Mouse (Mus musculus) embryonic facial prominence, embryonic 15.5 days (tissue): ENCODE results near the gene Ccz1. TPM values are rescaled to one million over a fixed set of nuclear protein-coding genes. Genes with fewer than 3 reads are reported as not detected.
A peak's percentile ranks its signal among the peaks of the same experiment; 100 is the strongest.
"Not testable (repeated sequence)": the region's sequence is repeated elsewhere in the genome, so short reads cannot be mapped to it uniquely, and the experiment has no call there.

Experiments used
- ATAC-seq: fragments of 200-750 bp; cut with Nextera tagmentation; 2 replicates; pipeline ENCODE4 v1.8.0; 2017; ENCODE audit warnings: low read depth, moderate TSS enrichment; ENCODE audit not compliant: insufficient number of reproducible peaks, low FRiP score, low TSS enrichment
- H3K27ac ChIP-seq: fragments of 300-500 bp; sonication (generic); replicated peaks from 2 replicates; pipeline ENCODE4 v1.5.1; 2015; ENCODE audit warnings: mild to moderate bottlenecking, inconsistent platforms
- H3K27me3 ChIP-seq: fragments of 300-500 bp; sonication (generic); 2 replicates; pipeline ENCODE4 v1.6.1; 2015; ENCODE audit warnings: inconsistent platforms
- H3K36me3 ChIP-seq: fragments of 300-500 bp; sonication (generic); 2 replicates; pipeline ENCODE4 v1.6.1; 2015; ENCODE audit warnings: mild to moderate bottlenecking, inconsistent platforms
- H3K4me1 ChIP-seq: fragments of 300-500 bp; sonication (generic); 2 replicates; pipeline ENCODE4 v1.6.1; 2015; ENCODE audit warnings: inconsistent platforms
- H3K4me2 ChIP-seq: fragments of 300-500 bp; sonication (generic); replicated peaks from 2 replicates; pipeline ENCODE4 v1.6.1; 2015; ENCODE audit warnings: mild to moderate bottlenecking, inconsistent platforms
- H3K4me3 ChIP-seq: fragments of 300-500 bp; sonication (generic); replicated peaks from 2 replicates; pipeline ENCODE4 v1.5.1; 2015; ENCODE audit warnings: mild to moderate bottlenecking, inconsistent platforms
- H3K9ac ChIP-seq: fragments of 300-500 bp; sonication (generic); 2 replicates; pipeline ENCODE4 v1.6.1; 2015; ENCODE audit warnings: inconsistent platforms
- H3K9me3 ChIP-seq: fragments of 300-500 bp; sonication (generic); replicated peaks from 2 replicates; pipeline ENCODE4 v1.6.1; 2016; ENCODE audit warnings: inconsistent platforms
- WGBS: fragments of 180-500 bp; shearing (Covaris S2); methylation state at CpG from one replicate; pipeline ENCODE4 v1.1.7; 2015; 5-methylcytosine and 5-hydroxymethylcytosine counted together
- polyA plus RNA-seq: library from polyadenylated mRNA; unstranded; fragments of >200 nt; fragmentation: Nextera tagmentation; extraction: Ambion mirVana; gene quantifications from 2 replicates; pipeline ENCODE4 v1.2.1, GENCODE M21; 2015

Ccz1 gene
- polyA plus RNA-seq, 1 experiment from 2014 or later = 73.1 TPM

- 52% methylated on average over 17 of the region's 17 CpGs for WGBS
- Histone ChIP-seq H3K4me1 (no peaks in the 10 kb centered on the region), H3K4me2 (no peak overlapping the region), H3K4me3 (no peak overlapping the region), H3K36me3 (no peaks in the 10 kb centered on the region), H3K9ac (no peak overlapping the region), H3K27ac (no peak overlapping the region), H3K9me3 (no peaks in the 10 kb centered on the region), H3K27me3 (no peaks in the 10 kb centered on the region)
- ATAC-seq = no peak
Observed at GRCm38 (mm10) chr5:144036952-144037351, 22.3 kb upstream of the Ccz1 start.

GRCm38 (mm10) chr5:144034567-144034966, 19.9 kb upstream of the Ccz1 start:
- no peak overlapping the region for H3K4me2 ChIP-seq
- H3K9ac ChIP-seq = no peak overlapping the region
- H3K36me3 ChIP-seq = no peaks in the 10 kb centered on the region
- H3K27ac ChIP-seq = no peak overlapping the region
- H3K4me3 ChIP-seq = no peak overlapping the region
- no peaks in the 10 kb centered on the region for H3K4me1 ChIP-seq
- H3K9me3 ChIP-seq = no peaks in the 10 kb centered on the region
- no peak for ATAC-seq
- 57% methylated on average over 7 of the region's 7 CpGs for WGBS
- H3K27me3 ChIP-seq = no peaks in the 10 kb centered on the region

- no peak overlapping the region for H3K9ac ChIP-seq
- WGBS = 77% methylated on average over 7 of the region's 7 CpGs
- no peaks in the 10 kb centered on the region for H3K27me3 ChIP-seq
- no peak overlapping the region for H3K4me2 ChIP-seq
- ATAC-seq = no peak
- no peaks in the 10 kb centered on the region for H3K4me1 ChIP-seq
- H3K9me3 ChIP-seq = no peaks in the 10 kb centered on the region
- H3K36me3 ChIP-seq = no peaks in the 10 kb centered on the region
- H3K4me3 ChIP-seq = no peak overlapping the region
- H3K27ac ChIP-seq = no peak overlapping the region
Observed at GRCm38 (mm10) chr5:144032491-144032890, 17.8 kb upstream of the Ccz1 start.

GRCm38 (mm10) chr5:144026620-144027263, 12.1 kb upstream of the Ccz1 start, which contains the start of gene Ocm:
Gene Ocm (minus strand): TSS chr5:144026670.
- Histone ChIP-seq H3K27ac (no peak within 1 kb of the TSS), H3K4me2 (no peak within 1 kb of the TSS), H3K27me3 (no peaks in the 10 kb centered on the region), H3K9me3 (no peaks in the 10 kb centered on the region), H3K4me3 (no peak within 1 kb of the TSS), H3K4me1 (no peaks in the 10 kb centered on the region), H3K36me3 (no peaks in the 10 kb centered on the region), H3K9ac (no peak within 1 kb of the TSS)
- WGBS = 57% methylated on average over 11 of the region's 11 CpGs
- no peak for ATAC-seq

- no peak overlapping the region for H3K9ac ChIP-seq
- peaks cover 17% of the 10 kb centered on the region for H3K36me3 ChIP-seq
- H3K27me3 ChIP-seq = no peaks in the 10 kb centered on the region
- no peak overlapping the region for H3K4me2 ChIP-seq
- 82% methylated on average over 9 of the region's 9 CpGs for WGBS
- H3K4me1 ChIP-seq = peaks cover 8% of the 10 kb centered on the region
- ATAC-seq = no peak
- no peak overlapping the region for H3K4me3 ChIP-seq
- no peaks in the 10 kb centered on the region for H3K9me3 ChIP-seq
- no peak overlapping the region for H3K27ac ChIP-seq
Observed at GRCm38 (mm10) chr5:144015845-144016244, 1.2 kb upstream of the Ccz1 start.

- Histone ChIP-seq H3K4me2 (peak overlapping the region; percentile 47), H3K4me3 (peak overlapping the region; percentile 98), H3K36me3 (peaks cover 22% of the 10 kb centered on the region), H3K9me3 (no peaks in the 10 kb centered on the region), H3K4me1 (peaks cover 8% of the 10 kb centered on the region), H3K27me3 (no peaks in the 10 kb centered on the region), H3K9ac (no peak overlapping the region), H3K27ac (peak overlapping the region; percentile 89)
- 75% methylated on average over 3 of the region's 3 CpGs for WGBS
- no peak for ATAC-seq
Observed at GRCm38 (mm10) chr5:144015312-144015650, 604 bp upstream of the Ccz1 start.

GRCm38 (mm10) chr5:144013366-144014134, 1.1 kb downstream of the Ccz1 start:
- H3K9ac ChIP-seq, H3K4me1 ChIP-seq, H3K27ac ChIP-seq, ATAC-seq, H3K9me3 ChIP-seq, H3K27me3 ChIP-seq: not testable (repeated sequence)
- H3K4me2 ChIP-seq = peak overlapping the region; percentile 47
- WGBS = 58% methylated on average over 13 of the region's 13 CpGs
- peaks cover 37% of the 10 kb centered on the region for H3K36me3 ChIP-seq
- peak overlapping the region; percentile 98 for H3K4me3 ChIP-seq

- Histone ChIP-seq H3K4me1 (no peaks in the 10 kb centered on the region), H3K9ac (no peak overlapping the region), H3K4me2 (no peak overlapping the region), H3K36me3 (peaks cover 91% of the 10 kb centered on the region), H3K27me3 (no peaks in the 10 kb centered on the region), H3K9me3 (no peaks in the 10 kb centered on the region), H3K4me3 (no peak overlapping the region), H3K27ac (no peak overlapping the region)
- 90% methylated on average over 15 of the region's 15 CpGs for WGBS
- ATAC-seq = no peak
Observed at GRCm38 (mm10) chr5:144002461-144003192, 12.1 kb downstream of the Ccz1 start.

GRCm38 (mm10) chr5:143999409-143999808, 15.3 kb downstream of the Ccz1 start:
- H3K27me3 ChIP-seq = no peaks in the 10 kb centered on the region
- no peak overlapping the region for H3K9ac ChIP-seq
- H3K4me3 ChIP-seq = no peak overlapping the region
- H3K27ac ChIP-seq = no peak overlapping the region
- H3K4me2 ChIP-seq = no peak overlapping the region
- 74% methylated on average over 1 of the region's 1 CpGs for WGBS
- ATAC-seq = no peak
- peaks cover 97% of the 10 kb centered on the region for H3K36me3 ChIP-seq
- H3K9me3 ChIP-seq = no peaks in the 10 kb centered on the region
- no peaks in the 10 kb centered on the region for H3K4me1 ChIP-seq

- Histone ChIP-seq H3K4me3 (no peak overlapping the region), H3K9ac (no peak overlapping the region), H3K4me2 (no peak overlapping the region), H3K9me3 (no peaks in the 10 kb centered on the region), H3K36me3 (peaks cover 98% of the 10 kb centered on the region), H3K4me1 (no peaks in the 10 kb centered on the region), H3K27ac (no peak overlapping the region), H3K27me3 (no peaks in the 10 kb centered on the region)
- ATAC-seq = no peak
- 77% methylated on average over 11 of the region's 11 CpGs for WGBS
Observed at GRCm38 (mm10) chr5:143994632-143995365, 19.9 kb downstream of the Ccz1 start.

GRCm38 (mm10) chr5:143993849-143994248, 20.8 kb downstream of the Ccz1 start:
- Histone ChIP-seq H3K36me3 (peaks cover 98% of the 10 kb centered on the region), H3K9me3 (no peaks in the 10 kb centered on the region), H3K4me3 (no peak overlapping the region), H3K9ac (no peak overlapping the region), H3K27me3 (no peaks in the 10 kb centered on the region), H3K27ac (no peak overlapping the region), H3K4me2 (no peak overlapping the region), H3K4me1 (no peaks in the 10 kb centered on the region)
- no peak for ATAC-seq
- WGBS = 92% methylated on average over 5 of the region's 5 CpGs
